Mouse (Mus musculus): Measurements from ENCODE around the gene Nmi. TPM values are rescaled to one million over a fixed set of nuclear protein-coding genes. Genes with fewer than 3 reads are reported as not detected.
"Not testable (repeated sequence)": the region's sequence is repeated elsewhere in the genome, so short reads cannot be mapped to it uniquely, and the experiment has no call there.

Gene Nmi
- polyA plus RNA-seq (2014; fragmentation: Nextera tagmentation; extraction: Ambion mirVana) = 4.5 and 4.7 TPM in 2 replicates

- Histone ChIP-seq H3K4me2 (replicated peaks) (peak within 1 kb of the TSS; percentile 95), H3K36me3 (replicated peaks; ENCODE audit: control insufficient read depth, insufficient read depth) (no peaks in the 10 kb centered on the region), H3K9ac (peak within 1 kb of the TSS; percentile 62), H3K4me1 (replicated peaks; ENCODE audit: control insufficient read depth, insufficient read depth, low read length) (no peaks in the 10 kb centered on the region; the same call in 1 of the 2 replicates), H3K27ac (peak within 1 kb of the TSS; percentile 54; the same call in 1 of the 2 replicates), H3K4me3 (replicated peaks; ENCODE audit: low read length) (peak within 1 kb of the TSS; percentile 58), H3K9me3 (ENCODE audit: control insufficient read depth, low read length) (no peaks in the 10 kb centered on the region), H3K27me3 (ENCODE audit: control insufficient read depth, insufficient read depth, low read length) (peaks cover 5% of the 10 kb centered on the region; the same call in 1 of the 2 replicates)
- 73% methylated on average over 9 of the region's 9 CpGs for WGBS
- DNase-seq (ENCODE audit: low spot score) (no peak), ATAC-seq (ENCODE audit: low FRiP score) (no peak; the same call in 1 of the 2 replicates)
Measured at GRCm38 (mm10) chr2:51973410-51973968, at the start of gene Nmi. TSS of gene Nmi (minus strand) at chr2:51973494.

- DNase-seq (ENCODE audit: low spot score) (no peak), ATAC-seq (ENCODE audit: low FRiP score) (no peak)
- Histone ChIP-seq H3K9me3 (ENCODE audit: control insufficient read depth, low read length) (no peaks in the 10 kb centered on the region), H3K36me3 (replicated peaks; ENCODE audit: control insufficient read depth, insufficient read depth) (no peaks in the 10 kb centered on the region), H3K4me3 (replicated peaks; ENCODE audit: low read length) (no peak overlapping the region), H3K4me1 (replicated peaks; ENCODE audit: control insufficient read depth, insufficient read depth, low read length) (peaks cover 3% of the 10 kb centered on the region; the same call in 1 of the 2 replicates), H3K9ac (no peak overlapping the region), H3K27me3 (ENCODE audit: control insufficient read depth, insufficient read depth, low read length) (no peaks in the 10 kb centered on the region), H3K4me2 (replicated peaks) (0 out of 2 replicates have a peak overlapping the region, but pooled peaks have one; percentile 13), H3K27ac (no peak overlapping the region)
- 23% methylated on average over 7 of the region's 7 CpGs for WGBS
Measured at GRCm38 (mm10) chr2:52016361-52016760, 43.1 kb upstream of the Nmi start.

- Histone ChIP-seq H3K4me1 (replicated peaks; ENCODE audit: control insufficient read depth, insufficient read depth, low read length) (peaks cover 3% of the 10 kb centered on the region; the same call in 1 of the 2 replicates), H3K9me3 (ENCODE audit: control insufficient read depth, low read length) (no peaks in the 10 kb centered on the region), H3K4me2 (replicated peaks) (no peak overlapping the region), H3K27ac (no peak overlapping the region), H3K36me3 (replicated peaks; ENCODE audit: control insufficient read depth, insufficient read depth) (no peaks in the 10 kb centered on the region), H3K9ac (no peak overlapping the region), H3K27me3 (ENCODE audit: control insufficient read depth, insufficient read depth, low read length) (no peaks in the 10 kb centered on the region), H3K4me3 (replicated peaks; ENCODE audit: low read length) (no peak overlapping the region)
- WGBS = 64% methylated on average over 9 of the region's 9 CpGs
- DNase-seq (ENCODE audit: low spot score) = no peak
- ATAC-seq (ENCODE audit: low FRiP score) = no peak
Measured at GRCm38 (mm10) chr2:52013306-52013820, 40.1 kb upstream of the Nmi start.

- not testable (repeated sequence) for H3K4me2 ChIP-seq (replicated peaks); ATAC-seq (ENCODE audit: low FRiP score); H3K36me3 ChIP-seq (replicated peaks; ENCODE audit: control insufficient read depth, insufficient read depth); DNase-seq (ENCODE audit: low spot score); H3K4me1 ChIP-seq (replicated peaks; ENCODE audit: control insufficient read depth, insufficient read depth, low read length); H3K27ac ChIP-seq; H3K4me3 ChIP-seq (replicated peaks; ENCODE audit: low read length); H3K27me3 ChIP-seq (ENCODE audit: control insufficient read depth, insufficient read depth, low read length); H3K9me3 ChIP-seq (ENCODE audit: control insufficient read depth, low read length); H3K9ac ChIP-seq
- WGBS = 90% methylated on average over 3 of the region's 3 CpGs
Measured at GRCm38 (mm10) chr2:52011820-52012219, 38.5 kb upstream of the Nmi start.

- ATAC-seq (ENCODE audit: low FRiP score) = no peak
- Histone ChIP-seq H3K27me3 (ENCODE audit: control insufficient read depth, insufficient read depth, low read length) (no peaks in the 10 kb centered on the region), H3K4me1 (replicated peaks; ENCODE audit: control insufficient read depth, insufficient read depth, low read length) (no peaks in the 10 kb centered on the region), H3K27ac (no peak overlapping the region), H3K4me2 (replicated peaks) (no peak overlapping the region), H3K4me3 (replicated peaks; ENCODE audit: low read length) (no peak overlapping the region), H3K36me3 (replicated peaks; ENCODE audit: control insufficient read depth, insufficient read depth) (no peaks in the 10 kb centered on the region), H3K9ac (no peak overlapping the region), H3K9me3 (ENCODE audit: control insufficient read depth, low read length) (no peaks in the 10 kb centered on the region)
- DNase-seq (ENCODE audit: low spot score) = no peak
- 78% methylated on average over 3 of the region's 3 CpGs for WGBS
Measured at GRCm38 (mm10) chr2:52006380-52006779, 33.1 kb upstream of the Nmi start.

GRCm38 (mm10) chr2:52002299-52002698, 29.0 kb upstream of the Nmi start:
- H3K27me3 ChIP-seq (ENCODE audit: control insufficient read depth, insufficient read depth, low read length); H3K4me3 ChIP-seq (replicated peaks; ENCODE audit: low read length); H3K4me1 ChIP-seq (replicated peaks; ENCODE audit: control insufficient read depth, insufficient read depth, low read length); H3K36me3 ChIP-seq (replicated peaks; ENCODE audit: control insufficient read depth, insufficient read depth); H3K9ac ChIP-seq; H3K27ac ChIP-seq; ATAC-seq (ENCODE audit: low FRiP score); H3K4me2 ChIP-seq (replicated peaks); H3K9me3 ChIP-seq (ENCODE audit: control insufficient read depth, low read length); DNase-seq (ENCODE audit: low spot score): not testable (repeated sequence)
- 97% methylated on average over 10 of the region's 10 CpGs for WGBS

- no peak overlapping the region for H3K4me3 ChIP-seq (replicated peaks; ENCODE audit: low read length)
- no peaks in the 10 kb centered on the region for H3K36me3 ChIP-seq (replicated peaks; ENCODE audit: control insufficient read depth, insufficient read depth)
- 93% methylated on average over 8 of the region's 8 CpGs for WGBS
- no peaks in the 10 kb centered on the region for H3K27me3 ChIP-seq (ENCODE audit: control insufficient read depth, insufficient read depth, low read length)
- H3K4me1 ChIP-seq (replicated peaks; ENCODE audit: control insufficient read depth, insufficient read depth, low read length) = no peaks in the 10 kb centered on the region
- DNase-seq (ENCODE audit: low spot score) = no peak
- no peaks in the 10 kb centered on the region for H3K9me3 ChIP-seq (ENCODE audit: control insufficient read depth, low read length)
- no peak overlapping the region for H3K4me2 ChIP-seq (replicated peaks)
- H3K9ac ChIP-seq = no peak overlapping the region
- ATAC-seq (ENCODE audit: low FRiP score) = no peak
- H3K27ac ChIP-seq = no peak overlapping the region
Measured at GRCm38 (mm10) chr2:52001521-52001920, 28.2 kb upstream of the Nmi start.

GRCm38 (mm10) chr2:51999996-52000395, 26.7 kb upstream of the Nmi start:
- DNase-seq (ENCODE audit: low spot score) = no peak

GRCm38 (mm10) chr2:51991447-51991846, 18.2 kb upstream of the Nmi start:
- Histone ChIP-seq H3K27me3 (ENCODE audit: control insufficient read depth, insufficient read depth, low read length) (no peaks in the 10 kb centered on the region), H3K4me1 (replicated peaks; ENCODE audit: control insufficient read depth, insufficient read depth, low read length) (no peaks in the 10 kb centered on the region), H3K9ac (no peak overlapping the region), H3K27ac (no peak overlapping the region), H3K4me2 (replicated peaks) (no peak overlapping the region), H3K4me3 (replicated peaks; ENCODE audit: low read length) (no peak overlapping the region), H3K9me3 (ENCODE audit: control insufficient read depth, low read length) (no peaks in the 10 kb centered on the region), H3K36me3 (replicated peaks; ENCODE audit: control insufficient read depth, insufficient read depth) (no peaks in the 10 kb centered on the region)
- WGBS = 94% methylated on average over 6 of the region's 6 CpGs
- ATAC-seq (ENCODE audit: low FRiP score) (no peak), DNase-seq (ENCODE audit: low spot score) (no peak)

More at GRCm38 (mm10) chr2:51999996-52000395, 26.7 kb upstream of the Nmi start:
- ATAC-seq (ENCODE audit: low FRiP score) = no peak
- no peak overlapping the region for H3K27ac ChIP-seq
- H3K36me3 ChIP-seq (replicated peaks; ENCODE audit: control insufficient read depth, insufficient read depth) = no peaks in the 10 kb centered on the region
- no peak overlapping the region for H3K9ac ChIP-seq
- WGBS = 67% methylated on average over 7 of the region's 7 CpGs
- no peaks in the 10 kb centered on the region for H3K9me3 ChIP-seq (ENCODE audit: control insufficient read depth, low read length)
- no peak overlapping the region for H3K4me2 ChIP-seq (replicated peaks)
- H3K4me3 ChIP-seq (replicated peaks; ENCODE audit: low read length) = no peak overlapping the region
- H3K4me1 ChIP-seq (replicated peaks; ENCODE audit: control insufficient read depth, insufficient read depth, low read length) = no peaks in the 10 kb centered on the region
- H3K27me3 ChIP-seq (ENCODE audit: control insufficient read depth, insufficient read depth, low read length) = no peaks in the 10 kb centered on the region
